Mouse (Mus musculus) liver, adult 2 months (tissue): ENCODE data around the gene Barx2.

ENCODE experiments used
- CTCF ChIP-seq: fragments of 200-500 bp; IDR thresholded peaks from 2 replicates; pipeline ENCODE4 v1.5.1; 2011; ENCODE audit warnings: low read depth, low read length, control low read depth
- POLR2A ChIP-seq: fragments of 200-500 bp; IDR thresholded peaks from 2 replicates; pipeline ENCODE4 v1.6.1; 2011; ENCODE audit warnings: low read length, control low read depth; ENCODE audit not compliant: insufficient read depth; ENCODE audit errors: extremely low read depth

- TF ChIP-seq POLR2A (no peak), CTCF (no peak)
Observed at GRCm38 (mm10) chr9:31916421-31916820, 3.2 kb upstream of the Barx2 start.
